Mouse (Mus musculus): ENCODE data around the gene E2f2.

Gene E2f2

DNA sequence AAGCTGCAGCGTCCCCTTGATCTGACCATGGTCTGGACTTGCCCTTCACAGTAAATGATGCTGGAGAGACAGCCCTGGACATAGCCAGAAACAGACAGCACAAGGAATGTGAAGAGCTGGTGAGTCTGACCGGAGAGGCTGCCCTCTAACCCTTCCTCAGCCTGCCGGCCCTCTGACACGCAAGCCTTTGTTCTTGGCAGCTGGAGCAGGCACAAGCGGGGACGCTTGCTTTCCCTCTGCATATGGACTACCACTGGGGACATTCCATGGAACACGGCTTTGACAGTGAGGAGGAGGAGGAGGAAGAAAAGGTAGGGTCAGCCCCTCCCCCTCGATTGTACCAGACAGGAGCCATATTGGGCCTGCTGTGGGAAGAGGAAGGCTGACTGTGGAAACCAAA lies 68.8 kb downstream of the E2f2 start:
- no peak for DNase-seq (ENCODE audit: low spot score in 2 of 2)

DNA sequence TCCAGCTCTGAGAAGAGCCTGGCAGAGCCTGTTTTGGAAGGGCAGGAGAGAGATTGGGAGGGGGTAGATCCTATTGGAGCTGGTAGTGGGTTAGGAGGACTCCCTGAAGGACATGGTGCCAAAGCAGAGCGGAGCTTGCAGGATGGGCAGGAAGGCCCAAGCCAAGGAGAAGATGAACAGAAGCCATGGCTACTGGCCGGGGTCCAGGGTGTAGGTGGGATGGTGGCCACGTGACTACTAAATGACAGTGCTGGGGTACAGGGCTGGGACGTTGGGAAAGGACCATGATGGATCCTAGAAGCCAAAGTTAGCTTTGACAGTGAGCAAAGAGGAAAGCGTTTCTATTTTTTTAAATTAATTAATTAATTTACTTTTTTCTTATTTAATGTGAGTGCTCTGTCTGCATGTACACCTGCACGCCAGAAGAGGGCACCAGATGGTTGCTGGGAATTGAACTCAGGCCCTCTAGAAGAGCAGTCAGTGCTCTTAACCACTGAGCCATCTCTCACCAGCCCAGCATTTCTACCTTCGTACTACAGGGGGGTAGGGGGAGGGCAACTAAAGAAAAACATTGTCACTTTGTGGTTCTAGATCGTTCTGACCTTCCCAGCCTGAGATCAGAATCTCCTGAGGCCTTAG lies 70.0 kb downstream of the E2f2 start:
- DNase-seq (ENCODE audit: low spot score in 2 of 2), result no peak

DNA sequence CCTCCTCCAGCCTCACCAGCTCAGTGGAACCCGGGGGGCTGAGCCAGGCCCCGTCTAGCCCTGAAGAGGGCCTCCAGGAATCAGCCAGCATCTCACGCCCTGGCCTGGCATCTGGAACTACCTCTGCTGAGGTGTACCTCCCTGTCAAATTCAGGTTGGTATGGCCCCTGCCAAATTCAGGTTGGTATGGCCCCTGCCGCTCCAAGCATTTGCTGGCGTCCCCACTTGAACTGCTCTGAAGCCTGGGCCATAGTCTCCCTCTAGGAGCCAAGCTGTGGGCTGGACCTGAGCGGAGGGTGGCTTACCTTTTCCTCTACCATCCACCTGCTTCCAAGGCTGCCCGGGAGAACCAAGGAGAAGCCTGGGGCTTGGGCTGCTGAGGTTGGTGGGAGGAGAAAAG lies 70.5 kb downstream of the E2f2 start:
- DNase-seq (ENCODE audit: low spot score in 2 of 2), result no peak

DNA sequence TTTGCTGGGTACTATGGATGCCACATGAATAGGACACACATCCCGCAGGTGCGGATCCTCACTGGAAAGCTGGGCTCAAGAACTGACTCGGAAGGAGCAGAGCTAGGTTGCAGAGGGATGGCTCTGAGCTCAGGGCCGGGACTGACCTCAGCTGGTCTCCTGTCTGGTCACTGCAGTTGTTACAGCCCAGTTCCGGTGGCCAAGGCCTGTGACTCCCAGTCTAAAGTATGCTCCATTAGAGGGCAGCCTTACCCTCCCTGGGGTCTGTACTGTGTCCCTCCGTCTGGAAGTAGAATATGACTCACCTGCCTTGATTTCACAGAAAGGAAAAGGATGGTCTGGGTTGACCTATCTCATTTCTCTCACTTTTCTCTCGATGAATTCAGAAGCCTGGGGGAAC lies 72.0 kb downstream of the E2f2 start:
- no peak for DNase-seq (ENCODE audit: low spot score in 2 of 2)

Data from urinary bladder, adult 18-20 months (tissue).